Mouse (Mus musculus): ENCODE measurements around the gene Pdk1.

- no peak for TF ChIP-seq CTCF (IDR thresholded peaks at IDR 0.05; ENCODE audit: control insufficient read depth, insufficient read depth, insufficient read length)
- no peak for TF ChIP-seq USF1 (IDR thresholded peaks at IDR 0.05; ENCODE audit: low read depth)
- no peak for TF ChIP-seq MAX (IDR thresholded peaks at IDR 0.05)
- TF ChIP-seq MYOD1 (IDR thresholded peaks at IDR 0.05; ENCODE audit: control insufficient read depth, insufficient read length, low read depth), result no peak
- TF ChIP-seq MYOG (IDR thresholded peaks at IDR 0.05; ENCODE audit: control insufficient read depth, extremely low read depth, insufficient read length), result no peak
- TF ChIP-seq CEBPB (IDR thresholded peaks at IDR 0.05; ENCODE audit: low read depth), result no peak
- TF ChIP-seq FOSL1 (IDR thresholded peaks at IDR 0.05; ENCODE audit: insufficient read depth, low read length, poor library complexity, severe bottlenecking), result no peak
These were observed 36.8 kb upstream of the Pdk1 start for GRCm38 (mm10) chr2:71836232-71836631.

Measured in C2C12 (cell line).